Mouse (Mus musculus): ENCODE results near the gene Anxa2. TPM values are rescaled to one million over a fixed set of nuclear protein-coding genes. Genes with fewer than 3 reads are reported as not detected.

The Anxa2 gene
- polyA plus RNA-seq, 1 experiment: 55.9 TPM

DNA sequence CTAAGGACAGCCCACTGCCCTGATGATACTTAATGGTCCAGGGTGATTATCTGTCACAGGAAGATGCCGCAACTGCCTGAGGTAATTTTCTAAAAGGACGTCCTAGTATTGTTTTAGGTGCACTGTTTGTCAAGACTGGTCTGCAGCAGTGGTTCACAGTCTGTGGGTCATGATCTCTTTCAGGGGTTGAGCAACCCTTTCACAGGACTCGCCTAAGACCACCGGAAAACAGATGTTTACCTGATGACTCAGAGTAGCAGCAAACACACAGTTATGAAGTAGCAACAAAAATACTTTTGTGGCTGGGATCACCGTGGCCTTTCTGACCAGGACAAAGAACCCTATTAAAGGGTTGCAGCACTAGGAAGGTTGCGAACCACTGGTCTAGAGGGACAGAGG, 24.4 kb downstream of the Anxa2 start:
- TF ChIP-seq POLR2A (IDR thresholded peaks at IDR 0.05; ENCODE audit: low read depth, low read length): no peak
- no peak for TF ChIP-seq CTCF (IDR thresholded peaks at IDR 0.05; ENCODE audit: extremely low read depth, insufficient read depth, insufficient read length, insufficient replicate concordance)
- WGBS: 84% methylated on average over 6 of the region's 6 CpGs
- no peak overlapping the region for H3K4me3 ChIP-seq (ENCODE audit: extremely low read depth, insufficient read depth, insufficient read length)
- H3K4me1 ChIP-seq (ENCODE audit: control insufficient read depth, insufficient read depth, insufficient read length): no peaks in the 10 kb centered on the region
- H3K36me3 ChIP-seq (ENCODE audit: control insufficient read depth, insufficient read depth, low read length): no peaks in the 10 kb centered on the region
- no peak for DNase-seq (ENCODE audit: low read depth in 1 of 2, low spot score in 2 of 2)
- no peaks in the 10 kb centered on the region for H3K27me3 ChIP-seq (ENCODE audit: control insufficient read depth, insufficient read depth, low read length)
- no peak overlapping the region for H3K27ac ChIP-seq (ENCODE audit: insufficient read depth, low read length)

DNA sequence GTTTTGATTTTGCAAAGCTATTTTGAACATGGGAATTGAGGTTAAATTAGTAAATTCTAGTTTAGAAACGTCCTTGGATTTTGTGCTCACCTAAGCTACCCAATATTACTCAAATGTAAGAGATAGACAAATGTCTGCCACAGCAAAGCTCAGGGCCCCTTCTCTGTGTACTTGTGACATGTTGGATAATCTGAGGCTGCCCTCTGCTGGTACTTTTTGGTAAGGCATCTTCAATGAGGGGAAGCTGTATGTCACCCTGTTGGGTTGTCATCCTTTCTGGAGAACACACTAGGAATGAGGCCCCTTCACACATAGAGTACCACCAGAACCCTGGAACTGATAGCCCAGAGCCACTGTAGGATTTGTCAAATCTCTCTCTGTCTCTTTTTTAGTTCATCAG, 26.9 kb downstream of the Anxa2 start:
- H3K36me3 ChIP-seq (ENCODE audit: control insufficient read depth, insufficient read depth, low read length): no peaks in the 10 kb centered on the region
- no peaks in the 10 kb centered on the region for H3K4me1 ChIP-seq (ENCODE audit: control insufficient read depth, insufficient read depth, insufficient read length)
- DNase-seq (ENCODE audit: low read depth in 1 of 2, low spot score in 2 of 2): peak; percentile 52 to 71
- WGBS: 9% methylated on average over 1 of the region's 1 CpGs
- TF ChIP-seq POLR2A (IDR thresholded peaks at IDR 0.05; ENCODE audit: low read depth, low read length): no peak
- TF ChIP-seq CTCF (IDR thresholded peaks at IDR 0.05; ENCODE audit: extremely low read depth, insufficient read depth, insufficient read length, insufficient replicate concordance): peak; percentile 64; the same call in 1 of the 2 replicates
- no peak overlapping the region for H3K27ac ChIP-seq (ENCODE audit: insufficient read depth, low read length)
- H3K27me3 ChIP-seq (ENCODE audit: control insufficient read depth, insufficient read depth, low read length): no peaks in the 10 kb centered on the region
- H3K4me3 ChIP-seq (ENCODE audit: extremely low read depth, insufficient read depth, insufficient read length): no peak overlapping the region

DNA sequence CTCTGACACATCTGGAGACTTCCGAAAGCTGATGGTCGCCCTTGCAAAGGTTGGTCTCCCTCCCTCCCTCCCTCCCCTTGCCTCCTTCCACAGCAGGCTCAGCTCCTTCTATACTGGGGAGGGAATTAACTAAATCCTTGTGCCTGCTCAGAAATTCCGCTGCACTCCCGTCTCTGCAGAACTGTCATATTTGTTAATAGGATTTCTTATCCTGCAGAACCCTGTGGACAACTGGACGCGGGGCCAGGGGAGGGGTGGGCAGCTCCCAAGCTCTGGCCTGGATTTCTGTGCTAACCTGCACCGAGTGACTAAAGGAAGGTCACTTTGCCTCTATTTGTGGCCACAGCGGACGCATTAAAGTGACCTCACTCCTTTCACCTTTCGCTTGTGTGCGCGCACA, 30.4 kb downstream of the Anxa2 start:
- no peak for DNase-seq (ENCODE audit: low read depth in 1 of 2, low spot score in 2 of 2)
- no peak overlapping the region for H3K4me3 ChIP-seq (ENCODE audit: extremely low read depth, insufficient read depth, insufficient read length)
- H3K36me3 ChIP-seq (ENCODE audit: control insufficient read depth, insufficient read depth, low read length): no peaks in the 10 kb centered on the region
- no peaks in the 10 kb centered on the region for H3K27me3 ChIP-seq (ENCODE audit: control insufficient read depth, insufficient read depth, low read length)
- 93% methylated on average over 12 of the region's 12 CpGs for WGBS
- H3K27ac ChIP-seq (ENCODE audit: insufficient read depth, low read length): no peak overlapping the region
- H3K4me1 ChIP-seq (ENCODE audit: control insufficient read depth, insufficient read depth, insufficient read length): peaks cover 4% of the 10 kb centered on the region; the same call in 1 of the 2 replicates
- TF ChIP-seq POLR2A (IDR thresholded peaks at IDR 0.05; ENCODE audit: low read depth, low read length) (no peak), CTCF (IDR thresholded peaks at IDR 0.05; ENCODE audit: extremely low read depth, insufficient read depth, insufficient read length, insufficient replicate concordance) (no peak)

DNA sequence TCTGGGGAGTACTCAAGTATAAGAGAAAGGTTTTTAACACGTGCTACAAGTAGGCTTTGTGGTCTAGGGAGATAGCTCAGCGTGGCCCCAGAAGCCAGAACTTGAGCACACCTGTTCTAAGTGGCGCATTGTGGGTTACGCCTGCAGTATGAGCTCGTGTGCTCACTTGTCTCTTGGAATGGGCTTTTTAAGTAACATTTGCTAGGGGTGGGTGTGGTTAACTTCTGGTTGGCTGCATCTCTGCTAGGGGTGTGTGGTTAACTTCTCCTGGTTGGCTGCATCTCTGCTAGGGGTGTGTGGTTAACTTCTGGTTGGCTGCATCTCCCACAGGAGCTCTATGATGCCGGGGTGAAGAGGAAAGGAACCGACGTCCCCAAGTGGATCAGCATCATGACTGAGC, 32.7 kb downstream of the Anxa2 start:
- DNase-seq (ENCODE audit: low read depth in 1 of 2, low spot score in 2 of 2): no peak
- Histone ChIP-seq H3K27me3 (ENCODE audit: control insufficient read depth, insufficient read depth, low read length) (no peaks in the 10 kb centered on the region), H3K27ac (ENCODE audit: insufficient read depth, low read length) (no peak overlapping the region), H3K4me3 (ENCODE audit: extremely low read depth, insufficient read depth, insufficient read length) (no peak overlapping the region), H3K36me3 (ENCODE audit: control insufficient read depth, insufficient read depth, low read length) (no peaks in the 10 kb centered on the region), H3K4me1 (ENCODE audit: control insufficient read depth, insufficient read depth, insufficient read length) (peaks cover 4% of the 10 kb centered on the region; the same call in 1 of the 2 replicates)
- 36% methylated on average over 8 of the region's 8 CpGs for WGBS
- TF ChIP-seq CTCF (IDR thresholded peaks at IDR 0.05; ENCODE audit: extremely low read depth, insufficient read depth, insufficient read length, insufficient replicate concordance): no peak
- no peak for TF ChIP-seq POLR2A (IDR thresholded peaks at IDR 0.05; ENCODE audit: low read depth, low read length)

DNA sequence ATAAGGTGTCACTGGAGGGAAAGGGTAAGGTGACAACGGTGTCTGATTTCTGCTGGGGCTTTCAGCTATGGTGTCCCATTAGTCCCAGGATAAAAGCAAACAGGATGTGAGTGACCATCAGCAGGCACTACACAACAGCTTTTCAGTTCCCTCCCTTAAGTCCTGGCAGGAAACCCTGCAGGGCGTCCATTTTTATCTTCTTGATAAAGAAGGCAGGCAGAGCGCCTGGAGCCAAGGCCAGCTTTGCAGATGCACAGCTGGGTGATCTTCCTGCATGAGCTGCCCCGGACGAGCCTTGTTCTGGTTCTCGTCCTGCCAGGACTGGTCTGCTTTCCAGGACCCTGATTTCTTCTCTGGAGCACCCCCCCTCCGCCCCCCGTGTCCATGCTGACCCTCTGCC, 35.1 kb downstream of the Anxa2 start:
- DNase-seq (ENCODE audit: low read depth in 1 of 2, low spot score in 2 of 2): no peak
- peaks cover 4% of the 10 kb centered on the region; the same call in 1 of the 2 replicates for H3K4me1 ChIP-seq (ENCODE audit: control insufficient read depth, insufficient read depth, insufficient read length)
- no peak overlapping the region for H3K4me3 ChIP-seq (ENCODE audit: extremely low read depth, insufficient read depth, insufficient read length)
- H3K27ac ChIP-seq (ENCODE audit: insufficient read depth, low read length): no peak overlapping the region
- H3K36me3 ChIP-seq (ENCODE audit: control insufficient read depth, insufficient read depth, low read length): no peaks in the 10 kb centered on the region
- H3K27me3 ChIP-seq (ENCODE audit: control insufficient read depth, insufficient read depth, low read length): no peaks in the 10 kb centered on the region
- 88% methylated on average over 8 of the region's 8 CpGs for WGBS
- TF ChIP-seq CTCF (IDR thresholded peaks at IDR 0.05; ENCODE audit: extremely low read depth, insufficient read depth, insufficient read length, insufficient replicate concordance) (no peak), POLR2A (IDR thresholded peaks at IDR 0.05; ENCODE audit: low read depth, low read length) (no peak)

DNA sequence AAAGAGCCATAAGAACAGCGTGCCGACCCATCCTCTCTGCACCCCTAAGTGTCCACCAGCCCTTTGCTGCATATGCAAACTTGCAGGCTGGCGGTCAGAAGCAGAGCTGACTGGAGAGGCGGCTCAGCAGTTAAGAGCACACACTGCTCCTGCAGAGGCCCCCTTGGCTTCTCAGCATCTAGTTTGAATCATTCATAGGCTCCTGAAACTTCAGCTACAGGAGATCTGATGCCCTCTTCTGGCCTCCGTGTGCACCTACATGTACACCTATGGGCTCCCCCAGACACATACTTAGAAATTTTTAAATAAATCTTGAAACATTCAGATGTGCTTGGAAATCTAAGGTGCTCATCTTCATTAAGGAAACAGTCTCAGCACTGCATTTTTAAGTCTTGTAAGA, 35.6 kb downstream of the Anxa2 start:
- TF ChIP-seq CTCF (IDR thresholded peaks at IDR 0.05; ENCODE audit: extremely low read depth, insufficient read depth, insufficient read length, insufficient replicate concordance) (no peak), POLR2A (IDR thresholded peaks at IDR 0.05; ENCODE audit: low read depth, low read length) (no peak)

DNA sequence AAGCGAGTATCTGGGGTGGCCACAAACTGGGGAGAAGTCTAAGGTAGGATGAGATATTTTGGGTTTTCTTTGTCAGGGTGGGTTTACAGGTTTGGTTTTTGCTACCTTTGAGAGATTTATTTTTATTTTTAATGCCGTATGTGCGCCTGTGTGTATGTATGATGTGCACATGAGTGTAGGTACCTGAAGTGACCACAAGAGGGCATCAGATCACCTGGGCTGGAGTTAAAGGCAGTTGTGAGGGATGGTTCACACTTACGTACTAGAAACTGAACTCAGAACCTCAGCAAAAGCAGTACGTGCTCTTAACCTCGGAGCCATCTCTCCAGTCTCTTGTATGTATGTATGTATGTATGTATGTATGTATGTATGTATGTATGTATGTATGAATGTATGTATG, 39.4 kb downstream of the Anxa2 start:
- Histone ChIP-seq H3K4me1 (ENCODE audit: control insufficient read depth, insufficient read depth, insufficient read length) (no peaks in the 10 kb centered on the region), H3K4me3 (ENCODE audit: extremely low read depth, insufficient read depth, insufficient read length) (no peak overlapping the region), H3K27me3 (ENCODE audit: control insufficient read depth, insufficient read depth, low read length) (no peaks in the 10 kb centered on the region), H3K27ac (ENCODE audit: insufficient read depth, low read length) (no peak overlapping the region), H3K36me3 (ENCODE audit: control insufficient read depth, insufficient read depth, low read length) (no peaks in the 10 kb centered on the region)
- 96% methylated on average over 6 of the region's 6 CpGs for WGBS
- no peak for DNase-seq (ENCODE audit: low read depth in 1 of 2, low spot score in 2 of 2)
- TF ChIP-seq POLR2A (IDR thresholded peaks at IDR 0.05; ENCODE audit: low read depth, low read length) (no peak), CTCF (IDR thresholded peaks at IDR 0.05; ENCODE audit: extremely low read depth, insufficient read depth, insufficient read length, insufficient replicate concordance) (no peak)

More for the DNA sequence above, 35.6 kb downstream of the Anxa2 start:
- Histone ChIP-seq H3K36me3 (ENCODE audit: control insufficient read depth, insufficient read depth, low read length) (no peaks in the 10 kb centered on the region), H3K27me3 (ENCODE audit: control insufficient read depth, insufficient read depth, low read length) (no peaks in the 10 kb centered on the region), H3K4me1 (ENCODE audit: control insufficient read depth, insufficient read depth, insufficient read length) (peaks cover 4% of the 10 kb centered on the region; the same call in 1 of the 2 replicates), H3K4me3 (ENCODE audit: extremely low read depth, insufficient read depth, insufficient read length) (no peak overlapping the region), H3K27ac (ENCODE audit: insufficient read depth, low read length) (no peak overlapping the region)
- no peak for DNase-seq (ENCODE audit: low read depth in 1 of 2, low spot score in 2 of 2)
- 83% methylated on average over 5 of the region's 5 CpGs for WGBS

Data from spleen, adult 2 months (tissue).